Mouse (Mus musculus): ENCODE data around the gene Serpinf1.
A peak's percentile ranks its signal among the peaks of the same experiment; 100 is the strongest.
"Not testable (repeated sequence)": the region's sequence is repeated elsewhere in the genome, so short reads cannot be mapped to it uniquely, and the experiment has no call there.

Serpinf1 gene

GRCm38 (mm10) chr11:75420810-75421374, 1.6 kb downstream of the Serpinf1 start:
- DNase-seq: no peak

- DNase-seq: no peak
Measured at GRCm38 (mm10) chr11:75420037-75420436, 2.5 kb downstream of the Serpinf1 start.

GRCm38 (mm10) chr11:75415994-75416393, 6.5 kb downstream of the Serpinf1 start:
- no peak for DNase-seq

- peak; percentile 73 for DNase-seq
Measured at GRCm38 (mm10) chr11:75415096-75415495, 7.4 kb downstream of the Serpinf1 start.

GRCm38 (mm10) chr11:75410591-75410990, 11.9 kb downstream of the Serpinf1 start:
- no peak for DNase-seq

- no peak for DNase-seq
Measured at GRCm38 (mm10) chr11:75409679-75410575, 12.6 kb downstream of the Serpinf1 start.

GRCm38 (mm10) chr11:75406865-75407264, 15.6 kb downstream of the Serpinf1 start:
- no peak for DNase-seq

- DNase-seq: no peak
Measured at GRCm38 (mm10) chr11:75406104-75406503, 16.4 kb downstream of the Serpinf1 start.

- no peak for DNase-seq
Measured at GRCm38 (mm10) chr11:75404801-75405200, 17.7 kb downstream of the Serpinf1 start.

- DNase-seq: no peak
Measured at GRCm38 (mm10) chr11:75403301-75404052, 19.0 kb downstream of the Serpinf1 start.

GRCm38 (mm10) chr11:75402271-75402690, 20.2 kb downstream of the Serpinf1 start:
- DNase-seq: peak; percentile 71

- DNase-seq: peak; percentile 55
Measured at GRCm38 (mm10) chr11:75400099-75400498, 22.4 kb downstream of the Serpinf1 start.

GRCm38 (mm10) chr11:75399411-75399841, 23.1 kb downstream of the Serpinf1 start:
- peak; percentile 83 for DNase-seq

- DNase-seq: no peak
Measured at GRCm38 (mm10) chr11:75397452-75397851, 25.0 kb downstream of the Serpinf1 start.

- no peak for DNase-seq
Measured at GRCm38 (mm10) chr11:75395611-75396010, 26.9 kb downstream of the Serpinf1 start.

GRCm38 (mm10) chr11:75383529-75383928, 39.0 kb downstream of the Serpinf1 start:
- not testable (repeated sequence) for DNase-seq

- DNase-seq: not testable (repeated sequence)
Measured at GRCm38 (mm10) chr11:75378786-75379185, 43.7 kb downstream of the Serpinf1 start.

GRCm38 (mm10) chr11:75377125-75377524, 45.4 kb downstream of the Serpinf1 start:
- DNase-seq: no peak

Measured in layer of hippocampus, adult 9-11 months (tissue).